Mouse (Mus musculus) thymus, adult 2 months (tissue): ENCODE data around the gene Tmem59. TPM values are rescaled to one million over a fixed set of nuclear protein-coding genes. Genes with fewer than 3 reads are reported as not detected.

Experiments
- DNase-seq: peaks from one replicate; pipeline ENCODE4 v3.0.0; 2021
- H3K27ac ChIP-seq: fragments of 200-500 bp; 2 replicates; pipeline ENCODE4 v1.5.1; 2012; ENCODE audit warnings: low read length, control low read depth; ENCODE audit not compliant: control insufficient read depth, insufficient read depth
- H3K27me3 ChIP-seq: fragments of 200-500 bp; 2 replicates; pipeline ENCODE4 v1.6.1; 2012; ENCODE audit warnings: mild to moderate bottlenecking, low read length, moderate library complexity, mixed read lengths; ENCODE audit not compliant: control insufficient read depth, insufficient read depth
- H3K36me3 ChIP-seq: fragments of 200-500 bp; 2 replicates; pipeline ENCODE4 v1.6.1; 2012; ENCODE audit warnings: mild to moderate bottlenecking, low read length, moderate library complexity; ENCODE audit not compliant: control insufficient read depth, insufficient read depth
- H3K4me1 ChIP-seq: fragments of 200-500 bp; replicated peaks from 2 replicates; pipeline ENCODE4 v1.6.1; 2012; ENCODE audit warnings: low read length; ENCODE audit not compliant: control insufficient read depth, insufficient read depth
- H3K4me3 ChIP-seq: fragments of 200-500 bp; 2 replicates; pipeline ENCODE4 v1.5.1; 2012; ENCODE audit warnings: mild to moderate bottlenecking, low read length, control low read depth, moderate library complexity; ENCODE audit not compliant: control insufficient read depth, insufficient read depth
- CTCF ChIP-seq: fragments of 200-500 bp; IDR thresholded peaks from 2 replicates; pipeline ENCODE4 v1.5.1; 2012; ENCODE audit warnings: mild to moderate bottlenecking, control low read depth, low read length, moderate library complexity, borderline replicate concordance; ENCODE audit not compliant: control insufficient read depth, poor library complexity, insufficient read depth; ENCODE audit errors: extremely low read depth
- POLR2A ChIP-seq: fragments of 200-500 bp; IDR thresholded peaks from 2 replicates; pipeline ENCODE4 v1.6.1; 2012; ENCODE audit warnings: mild to moderate bottlenecking, low read length, control low read depth, moderate library complexity; ENCODE audit not compliant: control insufficient read depth, poor library complexity, insufficient read depth; ENCODE audit errors: extremely low read depth
- whole genome bisulfite sequencing: fragments of 180-500 bp; shearing (Covaris S2); methylation state at CpG from one replicate; pipeline ENCODE4 v1.1.7; 2018; 5-methylcytosine and 5-hydroxymethylcytosine counted together
- polyA plus RNA-seq: library from polyadenylated mRNA; depleted of rRNA; stranded (reverse); fragments of >200 nt; gene quantifications from 2 replicates; pipeline ENCODE4 v1.2.3, GENCODE M21; 2012

The Tmem59 gene
- polyA plus RNA-seq, 1 experiment = 194 TPM

GRCm38 (mm10) chr4:107221524-107221923 lies 43.3 kb downstream of the Tmem59 start:
- 98% methylated on average over 5 of the region's 5 CpGs for WGBS
- no peak for DNase-seq
- TF ChIP-seq POLR2A = no peak
- TF ChIP-seq CTCF = no peak
- Histone ChIP-seq H3K27ac (no peak overlapping the region), H3K27me3 (no peaks in the 10 kb centered on the region), H3K4me1 (no peaks in the 10 kb centered on the region), H3K4me3 (no peak overlapping the region), H3K36me3 (no peaks in the 10 kb centered on the region)

- DNase-seq = no peak
- no peaks in the 10 kb centered on the region for H3K4me1 ChIP-seq
- WGBS = 62% methylated on average over 11 of the region's 11 CpGs
- no peak overlapping the region for H3K27ac ChIP-seq
- no peaks in the 10 kb centered on the region for H3K36me3 ChIP-seq
- no peak overlapping the region for H3K4me3 ChIP-seq
- no peaks in the 10 kb centered on the region for H3K27me3 ChIP-seq
- TF ChIP-seq CTCF (no peak), POLR2A (no peak)
These were observed 45.3 kb downstream of the Tmem59 start for GRCm38 (mm10) chr4:107223225-107224204.

- 37% methylated on average over 2 of the region's 2 CpGs for WGBS
- Histone ChIP-seq H3K27ac (no peak overlapping the region), H3K36me3 (peaks cover 6% of the 10 kb centered on the region), H3K4me3 (no peak overlapping the region), H3K4me1 (no peaks in the 10 kb centered on the region), H3K27me3 (no peaks in the 10 kb centered on the region)
- no peak for TF ChIP-seq CTCF
- no peak for TF ChIP-seq POLR2A
- DNase-seq = no peak
These were observed 48.1 kb downstream of the Tmem59 start for GRCm38 (mm10) chr4:107226313-107226712.

- Histone ChIP-seq H3K4me3 (no peak overlapping the region), H3K27me3 (no peaks in the 10 kb centered on the region), H3K4me1 (no peaks in the 10 kb centered on the region), H3K27ac (no peak overlapping the region), H3K36me3 (peaks cover 64% of the 10 kb centered on the region)
- WGBS = 97% methylated on average over 3 of the region's 3 CpGs
- DNase-seq = no peak
- no peak for TF ChIP-seq POLR2A
- no peak for TF ChIP-seq CTCF
These were observed 54.0 kb downstream of the Tmem59 start for GRCm38 (mm10) chr4:107232219-107232618.

GRCm38 (mm10) chr4:107238253-107238652 lies 60.1 kb downstream of the Tmem59 start:
- Histone ChIP-seq H3K36me3 (peaks cover 94% of the 10 kb centered on the region), H3K4me1 (no peaks in the 10 kb centered on the region), H3K27ac (no peak overlapping the region), H3K4me3 (no peak overlapping the region), H3K27me3 (no peaks in the 10 kb centered on the region)
- 100% methylated on average over 2 of the region's 2 CpGs for WGBS
- TF ChIP-seq POLR2A (no peak), CTCF (no peak)
- no peak for DNase-seq

GRCm38 (mm10) chr4:107240196-107240595 lies 62.0 kb downstream of the Tmem59 start:
- no peak overlapping the region for H3K4me3 ChIP-seq
- peaks cover 87% of the 10 kb centered on the region for H3K36me3 ChIP-seq
- H3K27ac ChIP-seq = no peak overlapping the region
- DNase-seq = no peak
- H3K27me3 ChIP-seq = no peaks in the 10 kb centered on the region
- H3K4me1 ChIP-seq = no peaks in the 10 kb centered on the region
- no peak for TF ChIP-seq CTCF
- no peak for TF ChIP-seq POLR2A
- WGBS = 92% methylated on average over 6 of the region's 6 CpGs
